Mouse (Mus musculus) stomach, embryonic 14.5 days (tissue): ENCODE data around the gene Gm13762. TPM values are rescaled to one million over a fixed set of nuclear protein-coding genes. Genes with fewer than 3 reads are reported as not detected.

Source experiments
- polyA plus RNA-seq: library from polyadenylated mRNA; unstranded; fragments of >200 nt; fragmentation: Nextera tagmentation; extraction: Ambion mirVana; gene quantifications from 2 replicates; pipeline ENCODE4 v1.2.1, GENCODE M21; 2014

Gene Gm13762
- polyA plus RNA-seq, 1 experiment from 2014 or later = not detected

Other genes starting within 250 kb of the Gm13762 start
- gene Olfr1197, start 247.9 kb downstream of the Gm13762 start, polyA plus RNA-seq = not detected in 2 replicates
- not detected in 2 replicates for gene Olfr1198, start 228.9 kb downstream of the Gm13762 start, polyA plus RNA-seq
- not detected in 2 replicates for gene Olfr1199, start 219.8 kb downstream of the Gm13762 start, polyA plus RNA-seq
- gene Olfr1200, start 209.8 kb downstream of the Gm13762 start, polyA plus RNA-seq = not detected in 2 replicates
- gene Olfr1201, start 187.2 kb downstream of the Gm13762 start, polyA plus RNA-seq = not detected in 2 replicates
- not detected in 2 replicates for gene Olfr1202, start 165.8 kb downstream of the Gm13762 start, polyA plus RNA-seq
- gene Olfr1205, start 150.5 kb downstream of the Gm13762 start, polyA plus RNA-seq = not detected in 2 replicates
- not detected in 2 replicates for gene Olfr1204, start 131.0 kb downstream of the Gm13762 start, polyA plus RNA-seq
- not detected in 2 replicates for gene Olfr1206, start 117.0 kb downstream of the Gm13762 start, polyA plus RNA-seq
- gene Olfr1208, start 78.0 kb downstream of the Gm13762 start, polyA plus RNA-seq = not detected in 2 replicates
- gene Olfr1209, start 65.1 kb downstream of the Gm13762 start, polyA plus RNA-seq = not detected in 2 replicates
- not detected in 2 replicates for gene Olfr1211, start 42.2 kb downstream of the Gm13762 start, polyA plus RNA-seq
- not detected in 2 replicates for gene Olfr1212, start 26.3 kb downstream of the Gm13762 start, polyA plus RNA-seq
- gene Olfr1214, start 12.4 kb upstream of the Gm13762 start, polyA plus RNA-seq = not detected in 2 replicates
- not detected in 2 replicates for gene Olfr1215, start 26.7 kb upstream of the Gm13762 start, polyA plus RNA-seq
- gene Olfr1216, start 38.1 kb upstream of the Gm13762 start, polyA plus RNA-seq = not detected in 2 replicates
- not detected in 2 replicates for gene Olfr1217, start 51.8 kb upstream of the Gm13762 start, polyA plus RNA-seq
- not detected in 2 replicates for gene Olfr1218, start 80.9 kb upstream of the Gm13762 start, polyA plus RNA-seq
- not detected in 2 replicates for gene Olfr1219, start 103.2 kb upstream of the Gm13762 start, polyA plus RNA-seq
- gene Olfr1220, start 126.6 kb upstream of the Gm13762 start, polyA plus RNA-seq = not detected in 2 replicates
- not detected in 2 replicates for gene Olfr1221, start 137.0 kb upstream of the Gm13762 start, polyA plus RNA-seq
- gene Olfr1222, start 152.8 kb upstream of the Gm13762 start, polyA plus RNA-seq = not detected in 2 replicates
- not detected in 2 replicates for gene Olfr1223, start 171.3 kb upstream of the Gm13762 start, polyA plus RNA-seq
- gene Olfr1224-ps1, start 183.8 kb upstream of the Gm13762 start, polyA plus RNA-seq = not detected in 2 replicates
- gene Olfr1225, start 194.4 kb upstream of the Gm13762 start, polyA plus RNA-seq = not detected in 2 replicates
- gene Olfr1226, start 219.8 kb upstream of the Gm13762 start, polyA plus RNA-seq = not detected in 2 replicates